Mouse (Mus musculus) lung, embryonic 16.5 days (tissue): ENCODE results near the gene Zc3h12c. TPM values are rescaled to one million over a fixed set of nuclear protein-coding genes. Genes with fewer than 3 reads are reported as not detected.

Experiments used
- ATAC-seq: fragments of 200-750 bp; cut with Nextera tagmentation; 2 replicates; pipeline ENCODE4 v1.8.0; 2017; ENCODE audit warnings: low read depth, mild to moderate bottlenecking, moderate library complexity
- H3K27ac ChIP-seq: fragments of 300-500 bp; sonication (generic); 2 replicates; pipeline ENCODE4 v1.5.1; 2014; ENCODE audit warnings: mild to moderate bottlenecking, control low read depth, low read length
- H3K27me3 ChIP-seq: fragments of 300-500 bp; sonication (generic); 2 replicates; pipeline ENCODE4 v1.6.1; 2014; ENCODE audit warnings: low read depth, low read length, mixed read lengths; ENCODE audit not compliant: control insufficient read depth, insufficient read depth
- H3K36me3 ChIP-seq: fragments of 300-500 bp; sonication (generic); 2 replicates; pipeline ENCODE4 v1.6.1; 2014; ENCODE audit warnings: low read length; ENCODE audit not compliant: control insufficient read depth, insufficient read depth
- H3K4me1 ChIP-seq: fragments of 300-500 bp; sonication (generic); replicated peaks from 2 replicates; pipeline ENCODE4 v1.6.1; 2014; ENCODE audit warnings: low read length, mixed read lengths; ENCODE audit not compliant: control insufficient read depth, insufficient read depth
- H3K4me2 ChIP-seq: fragments of 300-500 bp; sonication (generic); 2 replicates; pipeline ENCODE4 v1.6.1; 2014; ENCODE audit warnings: low read depth, low read length, control low read depth
- H3K4me3 ChIP-seq: fragments of 300-500 bp; sonication (generic); 2 replicates; pipeline ENCODE4 v1.5.1; 2014; ENCODE audit warnings: mild to moderate bottlenecking, low read length, control low read depth
- H3K9ac ChIP-seq: fragments of 300-500 bp; sonication (generic); 2 replicates; pipeline ENCODE4 v1.6.1; 2014; ENCODE audit warnings: low read length, control low read depth
- H3K9me3 ChIP-seq: fragments of 300-500 bp; sonication (generic); 2 replicates; pipeline ENCODE4 v1.6.1; 2016; ENCODE audit warnings: low read length; ENCODE audit not compliant: control insufficient read depth
- WGBS: fragments of 180-500 bp; shearing (Covaris S2); extraction: QIAGEN DNeasy Blood & Tissue Kit; methylation state at CpG from one replicate; pipeline ENCODE4 v1.1.7; 2014; 5-methylcytosine and 5-hydroxymethylcytosine counted together
- polyA plus RNA-seq: library from polyadenylated mRNA; unstranded; fragments of >200 nt; fragmentation: Nextera tagmentation; extraction: Ambion mirVana; gene quantifications from 2 replicates; pipeline ENCODE4 v1.2.1, GENCODE M21; 2015

Zc3h12c gene
- polyA plus RNA-seq = 1.9 and 2.3 TPM in 2 replicates

DNA sequence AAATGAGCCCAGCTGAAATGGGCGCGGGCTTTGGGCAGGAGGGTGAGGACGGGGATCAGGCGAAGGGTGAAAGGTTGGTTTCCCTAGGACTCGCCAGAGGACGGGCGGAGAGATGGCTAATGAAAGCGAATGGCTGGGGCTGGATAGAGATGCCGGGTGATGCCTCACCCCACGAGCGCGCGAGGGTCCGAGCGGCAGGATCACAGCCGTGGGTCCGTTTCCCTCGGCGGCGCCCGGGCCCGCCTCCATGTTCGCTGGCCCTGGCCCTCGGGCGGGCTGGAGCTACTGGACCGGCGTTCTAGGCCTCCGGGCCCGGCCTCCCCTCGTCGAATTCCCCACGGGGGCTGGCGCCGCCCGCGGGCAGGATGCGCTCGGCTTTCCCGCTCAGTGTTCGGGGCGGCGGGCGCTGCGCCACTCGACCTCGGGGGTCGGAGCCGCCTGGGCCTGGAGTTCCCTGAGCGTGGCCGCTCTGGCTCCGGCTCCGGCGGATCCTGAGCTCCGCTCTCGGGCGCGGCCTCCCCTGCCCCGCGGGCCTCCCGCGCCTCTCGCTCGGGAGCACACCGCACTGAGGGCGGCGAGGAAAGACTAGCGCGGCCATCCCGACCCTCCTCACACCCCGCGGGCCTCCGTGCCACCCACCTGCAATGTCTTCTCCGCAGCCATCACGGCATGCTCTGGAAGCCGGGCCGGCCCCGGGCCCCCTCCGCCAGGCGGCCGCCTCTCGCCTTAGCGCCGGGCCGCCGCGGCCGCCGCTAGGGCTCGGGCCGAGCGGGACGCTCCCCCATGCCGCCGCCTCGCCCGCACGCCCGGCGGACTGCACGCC is at the start of gene Zc3h12c:
Gene Zc3h12c, minus strand, starts transcription at position 710 of the 823 bp plus-strand sequence.
- Histone ChIP-seq H3K4me3 (peak within 1 kb of the TSS; percentile 84), H3K9ac (peak within 1 kb of the TSS; percentile 96), H3K27me3 (0 out of 2 replicates have a peak, but pooled peaks cover 3% of the 10 kb centered on the region), H3K27ac (peak within 1 kb of the TSS; percentile 89), H3K9me3 (no peaks in the 10 kb centered on the region), H3K36me3 (no peaks in the 10 kb centered on the region), H3K4me2 (peak within 1 kb of the TSS; percentile 76), H3K4me1 (peaks cover 8% of the 10 kb centered on the region)
- peak; percentile 85 for ATAC-seq
- WGBS = under 1% methylated on average over 83 of the region's 100 CpGs

DNA sequence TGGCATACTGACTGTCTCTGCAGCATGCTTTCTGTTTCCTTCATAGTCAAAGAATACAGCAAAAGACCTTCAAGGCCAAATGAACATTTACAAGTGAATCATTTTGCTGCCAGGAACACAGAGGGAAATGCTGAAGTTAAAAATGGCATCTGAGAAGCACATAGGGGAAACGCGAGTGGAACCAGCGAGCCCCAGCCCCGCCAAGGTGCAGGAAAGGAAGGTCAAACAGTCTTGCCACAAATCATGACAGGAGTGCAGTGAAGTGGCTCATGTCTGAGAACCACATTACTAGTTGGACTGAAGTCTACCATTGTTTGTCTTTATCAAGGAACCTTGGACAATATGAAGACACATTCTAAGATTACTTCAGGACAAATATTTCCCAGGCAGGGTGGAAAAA is 49.3 kb upstream of the Zc3h12c start:
- Histone ChIP-seq H3K9ac (no peak overlapping the region), H3K9me3 (no peaks in the 10 kb centered on the region), H3K36me3 (no peaks in the 10 kb centered on the region), H3K27me3 (no peaks in the 10 kb centered on the region), H3K27ac (no peak overlapping the region), H3K4me2 (no peak overlapping the region), H3K4me1 (no peaks in the 10 kb centered on the region), H3K4me3 (no peak overlapping the region)
- WGBS = 34% methylated on average over 4 of the region's 4 CpGs
- no peak for ATAC-seq

DNA sequence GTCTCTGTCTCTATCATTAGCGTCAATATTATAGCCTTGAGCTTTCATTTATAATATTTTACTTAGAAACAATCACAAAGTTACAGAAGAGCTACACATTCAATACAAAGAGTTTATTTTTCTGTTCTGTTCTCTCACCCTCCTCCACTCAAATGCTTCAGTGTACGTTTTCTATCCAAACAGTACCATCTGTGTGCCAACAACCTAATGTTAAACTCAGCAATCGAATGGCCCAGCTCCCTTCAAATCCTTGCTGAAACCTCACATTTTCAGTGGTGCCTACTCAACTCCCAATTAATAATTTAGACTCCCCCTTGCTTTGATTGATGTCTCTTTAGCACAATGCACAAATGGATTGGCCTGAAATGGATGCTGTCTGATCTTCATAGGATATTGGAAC is 46.9 kb upstream of the Zc3h12c start:
- no peak overlapping the region for H3K4me3 ChIP-seq
- WGBS = 77% methylated on average over 3 of the region's 3 CpGs
- no peak overlapping the region for H3K9ac ChIP-seq
- no peak for ATAC-seq
- no peaks in the 10 kb centered on the region for H3K36me3 ChIP-seq
- H3K27ac ChIP-seq = no peak overlapping the region
- no peaks in the 10 kb centered on the region for H3K27me3 ChIP-seq
- no peaks in the 10 kb centered on the region for H3K9me3 ChIP-seq
- H3K4me2 ChIP-seq = no peak overlapping the region
- no peaks in the 10 kb centered on the region for H3K4me1 ChIP-seq

DNA sequence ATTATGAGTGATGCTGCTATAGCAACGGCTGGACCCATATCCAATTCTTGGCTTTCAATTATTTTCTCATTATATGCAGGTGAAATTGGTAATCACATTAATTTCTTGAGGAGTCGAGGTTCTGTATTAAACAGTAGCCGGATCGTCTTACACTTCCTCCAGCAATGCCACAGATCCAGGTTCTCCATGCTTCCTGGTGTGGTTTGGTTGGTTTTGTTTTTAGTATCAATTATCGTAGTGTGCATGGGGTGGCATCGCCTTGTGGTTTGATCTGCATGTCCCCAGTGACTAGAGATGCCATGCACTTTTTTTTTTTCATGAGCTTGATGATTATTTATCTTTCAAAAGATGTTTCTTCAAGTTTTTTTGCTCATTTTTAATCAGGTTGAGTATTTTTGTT is 44.0 kb upstream of the Zc3h12c start:
- Histone ChIP-seq H3K4me1 (no peaks in the 10 kb centered on the region), H3K4me2 (no peak overlapping the region), H3K9me3 (no peaks in the 10 kb centered on the region), H3K27me3 (no peaks in the 10 kb centered on the region), H3K9ac (no peak overlapping the region), H3K36me3 (no peaks in the 10 kb centered on the region), H3K27ac (no peak overlapping the region), H3K4me3 (no peak overlapping the region)
- ATAC-seq = no peak
- WGBS = 86% methylated on average over 6 of the region's 6 CpGs

DNA sequence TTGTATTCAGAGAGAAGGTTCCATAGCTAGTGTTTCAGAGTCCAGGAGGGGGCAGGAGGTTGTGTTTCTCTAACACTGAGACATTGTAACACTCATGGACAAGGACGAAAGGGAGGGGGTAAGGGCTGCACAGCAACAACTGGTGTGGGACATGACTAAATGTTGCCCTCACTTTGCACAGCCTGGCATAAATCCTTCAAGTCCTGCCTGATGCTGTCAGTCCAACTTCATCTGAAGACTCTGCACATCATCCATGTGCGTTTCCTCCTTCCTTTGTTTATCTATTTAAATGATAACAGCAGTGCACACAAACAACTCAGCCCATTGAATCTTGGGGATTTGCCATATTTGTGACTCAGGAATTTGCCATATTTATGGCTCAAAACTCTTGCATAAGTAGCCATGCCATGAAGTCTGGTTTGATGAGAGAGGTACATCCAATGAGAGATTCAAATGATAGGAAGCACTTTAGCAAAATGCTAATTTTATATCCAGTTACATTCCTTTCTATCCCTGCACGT is 40.2 kb upstream of the Zc3h12c start:
- Histone ChIP-seq H3K27ac (no peak overlapping the region), H3K36me3 (no peaks in the 10 kb centered on the region), H3K9ac (no peak overlapping the region), H3K4me2 (no peak overlapping the region), H3K9me3 (no peaks in the 10 kb centered on the region), H3K4me3 (no peak overlapping the region), H3K4me1 (no peaks in the 10 kb centered on the region), H3K27me3 (no peaks in the 10 kb centered on the region)
- peak; percentile 26; the same call in 1 of the 2 replicates for ATAC-seq
- 48% methylated on average over 3 of the region's 3 CpGs for WGBS

DNA sequence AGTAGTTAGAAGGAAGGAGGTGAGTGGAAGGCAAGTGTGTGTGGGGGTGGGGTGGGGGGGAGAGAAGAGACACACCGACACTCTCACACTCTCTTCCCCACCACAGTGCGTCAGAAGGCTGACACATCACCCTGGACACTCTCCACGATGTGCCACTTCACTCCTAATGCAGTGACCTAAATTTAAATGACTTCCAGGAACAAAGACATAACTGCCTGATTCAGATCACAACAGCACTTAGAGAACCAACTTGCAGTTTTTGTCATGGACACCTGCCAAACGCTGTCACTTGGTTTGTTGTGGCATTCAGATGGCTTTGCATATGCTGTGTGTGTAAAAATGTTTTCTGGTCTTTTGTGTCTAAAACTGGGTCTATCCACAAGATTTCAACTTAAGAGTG is 34.8 kb upstream of the Zc3h12c start:
- Histone ChIP-seq H3K27ac (no peak overlapping the region), H3K4me1 (no peaks in the 10 kb centered on the region), H3K4me3 (no peak overlapping the region), H3K27me3 (no peaks in the 10 kb centered on the region), H3K4me2 (no peak overlapping the region), H3K9ac (no peak overlapping the region), H3K9me3 (no peaks in the 10 kb centered on the region), H3K36me3 (no peaks in the 10 kb centered on the region)
- WGBS = 59% methylated on average over 4 of the region's 4 CpGs
- ATAC-seq = no peak

DNA sequence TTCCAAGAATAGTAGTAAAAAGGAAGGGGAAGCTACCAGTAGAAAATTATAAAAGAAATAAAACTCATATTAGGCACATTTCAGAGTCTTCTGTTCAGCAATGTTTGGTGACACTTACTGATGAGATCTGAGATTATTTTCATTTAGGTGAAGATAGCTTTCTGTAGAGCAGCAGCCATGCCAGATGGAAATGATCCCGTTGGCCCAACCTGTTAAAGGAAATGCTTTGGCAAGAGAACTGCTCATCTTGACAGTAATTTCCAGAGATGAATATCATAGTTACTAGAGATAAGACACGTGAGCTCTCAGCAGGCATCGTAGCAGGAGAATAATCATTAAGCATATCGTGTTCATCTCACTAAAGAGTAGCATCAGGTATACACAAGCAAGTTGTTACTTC is 31.9 kb upstream of the Zc3h12c start:
- H3K27ac ChIP-seq = no peak overlapping the region
- no peak overlapping the region for H3K4me3 ChIP-seq
- H3K4me1 ChIP-seq = no peaks in the 10 kb centered on the region
- 72% methylated on average over 4 of the region's 4 CpGs for WGBS
- H3K36me3 ChIP-seq = no peaks in the 10 kb centered on the region
- no peak for ATAC-seq
- H3K27me3 ChIP-seq = no peaks in the 10 kb centered on the region
- no peak overlapping the region for H3K9ac ChIP-seq
- no peaks in the 10 kb centered on the region for H3K9me3 ChIP-seq
- no peak overlapping the region for H3K4me2 ChIP-seq

DNA sequence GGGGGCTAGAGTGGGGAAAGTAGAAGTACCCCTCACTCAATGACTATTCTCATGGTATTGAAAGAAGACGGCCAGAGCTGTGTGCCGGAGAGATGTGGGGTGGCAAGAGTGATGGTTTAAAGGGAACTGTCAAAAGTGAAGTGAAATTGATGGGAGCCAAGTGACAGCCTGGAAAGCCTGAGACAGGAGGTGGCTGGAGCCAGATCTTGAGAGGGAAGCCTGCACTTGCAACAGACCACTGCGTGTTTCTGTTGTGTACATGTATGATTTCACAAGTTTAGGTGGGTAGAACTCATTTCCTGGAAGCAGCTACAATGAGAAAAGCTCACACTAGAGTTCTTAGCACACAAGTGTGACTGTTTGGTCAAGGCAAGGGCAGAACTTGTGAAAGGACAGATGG is 27.5 kb upstream of the Zc3h12c start:
- Histone ChIP-seq H3K27ac (no peak overlapping the region), H3K27me3 (no peaks in the 10 kb centered on the region), H3K9me3 (no peaks in the 10 kb centered on the region), H3K9ac (no peak overlapping the region), H3K4me3 (no peak overlapping the region), H3K36me3 (no peaks in the 10 kb centered on the region), H3K4me2 (no peak overlapping the region), H3K4me1 (no peaks in the 10 kb centered on the region)
- ATAC-seq = no peak
- WGBS = 56% methylated on average over 3 of the region's 3 CpGs

DNA sequence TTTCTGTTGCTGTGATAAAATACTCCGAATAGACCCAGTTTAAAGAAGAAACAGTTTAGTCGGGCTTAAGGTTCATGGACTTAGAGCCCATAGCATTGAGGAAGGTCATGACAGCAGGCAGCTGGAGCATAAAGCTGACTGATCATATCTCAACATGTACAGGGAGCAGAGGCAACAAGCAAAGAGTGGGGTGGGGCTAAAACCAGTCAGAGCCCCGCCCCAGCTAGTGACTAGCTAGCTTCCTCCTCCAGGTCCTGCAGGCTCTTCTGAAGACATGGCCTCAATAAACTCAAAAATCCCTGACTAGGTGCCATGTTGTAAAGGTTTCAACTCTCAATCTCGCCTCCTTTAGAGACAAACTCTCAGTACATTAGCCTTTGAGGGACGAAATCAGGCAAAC is 25.5 kb upstream of the Zc3h12c start:
- Histone ChIP-seq H3K4me2 (no peak overlapping the region), H3K27ac (no peak overlapping the region), H3K4me3 (no peak overlapping the region), H3K9ac (no peak overlapping the region), H3K4me1 (no peaks in the 10 kb centered on the region), H3K36me3 (no peaks in the 10 kb centered on the region), H3K27me3 (no peaks in the 10 kb centered on the region), H3K9me3 (no peaks in the 10 kb centered on the region)
- no peak for ATAC-seq
- 74% methylated on average over 5 of the region's 5 CpGs for WGBS
